Mouse (Mus musculus) cerebellum, adult 9-11 months (tissue): Measurements from ENCODE around the gene Epha1.
A peak's percentile ranks its signal among the peaks of the same experiment; 100 is the strongest.

Source experiments
- DNase-seq: peaks from one replicate; pipeline ENCODE4 v3.0.0; 2022

Gene Epha1

DNA sequence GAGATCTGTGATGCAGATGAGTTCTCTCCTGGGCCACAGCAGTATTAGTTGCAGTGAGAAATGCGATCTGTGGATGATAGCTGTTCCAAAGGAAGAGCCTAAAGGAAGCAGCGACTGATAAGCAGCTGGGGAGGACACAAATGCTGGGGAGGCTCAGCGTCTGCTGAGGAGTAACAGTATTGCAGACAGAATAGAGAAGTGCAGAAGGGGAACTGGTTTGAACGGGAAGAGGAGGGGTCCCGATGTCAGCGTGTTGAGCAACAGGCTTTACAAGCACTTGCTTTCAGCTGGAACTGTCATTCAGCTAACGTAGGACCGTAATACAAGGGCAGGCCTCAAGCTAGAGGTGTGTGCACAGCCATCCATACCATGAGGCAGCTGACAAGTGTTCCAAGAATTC is 19.9 kb downstream of the Epha1 start:
- DNase-seq: no peak

DNA sequence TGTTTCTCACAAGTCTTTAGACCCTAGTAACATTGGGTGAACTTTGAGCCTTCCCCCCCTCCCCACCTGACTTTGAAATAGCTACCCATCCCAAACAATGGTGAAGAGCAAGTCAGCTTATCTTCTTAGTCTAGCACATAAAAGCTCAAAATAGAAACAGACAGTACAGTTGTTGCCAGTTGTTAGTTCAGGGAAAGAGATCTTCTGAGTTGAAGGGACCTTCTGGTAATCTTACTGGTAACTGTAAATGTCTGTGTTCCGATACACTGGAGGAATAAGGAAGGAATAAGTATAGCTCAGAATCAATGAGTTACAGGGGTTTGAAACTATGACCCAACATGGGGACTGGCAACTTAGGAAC is 20.6 kb downstream of the Epha1 start:
- no peak for DNase-seq

- DNase-seq: no peak
Observed at GRCm38 (mm10) chr6:42351776-42352485, 21.1 kb downstream of the Epha1 start.

GRCm38 (mm10) chr6:42350968-42351775 is 21.9 kb downstream of the Epha1 start:
- DNase-seq: peak; percentile 68

DNA sequence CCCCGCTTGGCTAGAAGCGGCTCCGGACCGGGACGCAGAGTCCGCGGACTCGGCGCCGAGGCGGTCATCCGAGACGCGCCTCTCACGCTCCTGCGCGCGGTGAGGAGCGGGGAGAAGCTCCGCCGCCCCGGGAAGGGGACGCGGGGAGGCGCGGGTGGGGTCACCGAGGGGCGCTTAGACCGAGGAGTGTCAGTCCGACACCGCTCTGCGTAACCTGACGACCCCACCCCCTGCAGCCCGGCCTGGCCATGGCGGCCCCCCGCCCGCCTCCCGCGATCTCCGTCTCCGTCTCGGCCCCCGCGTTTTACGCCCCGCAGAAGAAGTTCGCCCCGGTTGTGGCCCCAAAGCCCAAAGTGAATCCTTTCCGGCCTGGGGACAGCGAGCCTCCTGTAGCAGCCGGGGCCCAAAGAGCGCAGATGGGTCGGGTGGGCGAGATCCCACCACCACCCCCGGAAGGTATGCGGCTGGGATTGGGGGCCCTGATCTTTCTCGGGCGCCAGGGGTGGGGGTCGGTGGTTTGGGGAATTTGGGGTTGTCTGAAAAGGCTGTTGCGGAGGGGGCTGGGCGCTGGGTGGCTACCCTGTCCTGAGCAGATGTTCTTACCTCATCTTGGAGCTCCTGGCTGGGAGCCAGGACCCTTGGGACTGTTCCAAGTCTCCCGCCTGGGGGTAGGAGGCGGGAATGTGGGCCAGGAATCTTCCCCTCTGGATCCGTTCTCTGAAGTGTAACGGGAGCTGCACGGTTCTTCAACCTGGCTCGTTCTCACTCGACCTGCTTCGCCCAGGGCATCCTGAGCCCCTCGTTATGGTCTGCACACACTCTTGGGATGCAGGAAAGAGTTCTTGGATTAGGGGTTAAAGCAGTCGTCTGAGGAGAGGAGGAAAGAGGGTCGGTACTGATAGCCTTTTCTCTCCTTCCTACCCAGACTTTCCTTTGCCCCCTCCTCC is 22.8 kb downstream of the Epha1 start:
- DNase-seq: peak; percentile 87

- peak; percentile 96 for DNase-seq
Observed at GRCm38 (mm10) chr6:42349426-42350020, 23.5 kb downstream of the Epha1 start, which contains the start of gene Zyx. Gene Zyx (plus strand): TSS chr6:42349630.

DNA sequence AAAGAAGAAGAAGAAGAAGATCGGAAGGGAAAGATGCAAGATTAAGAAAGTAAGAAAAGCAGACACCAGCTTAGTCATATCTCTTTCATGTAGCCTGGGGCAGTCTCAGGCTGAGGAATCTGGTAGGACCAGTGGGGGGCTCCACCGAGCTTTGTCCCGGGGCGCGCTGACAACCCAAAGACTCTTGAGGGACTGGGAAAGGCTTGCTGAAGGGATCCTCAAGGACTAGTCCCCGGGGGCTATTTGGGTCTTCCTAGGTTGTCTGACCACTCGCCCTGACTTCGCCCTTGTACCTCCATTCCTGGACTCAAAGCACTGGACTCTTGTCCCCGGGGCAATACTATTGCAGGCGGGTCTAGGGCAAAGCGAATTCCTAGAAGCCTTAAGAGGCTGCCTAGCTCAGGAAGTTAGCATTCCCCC is 24.1 kb downstream of the Epha1 start:
- DNase-seq: peak; percentile 84

GRCm38 (mm10) chr6:42348281-42349005 is 24.6 kb downstream of the Epha1 start:
- peak; percentile 80 for DNase-seq

DNA sequence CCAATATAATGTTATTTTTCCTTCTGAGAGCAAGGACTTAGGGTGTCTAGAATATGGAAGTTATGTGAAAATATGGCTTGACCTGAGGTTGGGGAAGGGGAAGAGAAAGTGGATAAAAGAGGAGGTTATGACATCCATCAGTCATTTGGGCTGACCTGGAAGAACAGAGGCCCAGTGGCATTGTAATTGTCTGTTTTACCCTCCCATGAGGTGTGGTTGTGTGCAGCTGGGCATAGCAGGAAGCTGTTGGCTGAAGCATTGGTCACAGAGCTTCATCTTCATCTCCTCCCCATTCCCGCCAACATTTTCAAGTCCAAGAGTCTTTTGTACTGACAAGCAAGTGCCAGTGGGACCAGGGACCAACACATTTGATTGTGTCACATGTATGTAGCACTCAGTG is 28.8 kb downstream of the Epha1 start:
- peak; percentile 51 for DNase-seq

- peak; percentile 98 for DNase-seq
Observed at GRCm38 (mm10) chr6:42343361-42344120, 29.5 kb downstream of the Epha1 start.

DNA sequence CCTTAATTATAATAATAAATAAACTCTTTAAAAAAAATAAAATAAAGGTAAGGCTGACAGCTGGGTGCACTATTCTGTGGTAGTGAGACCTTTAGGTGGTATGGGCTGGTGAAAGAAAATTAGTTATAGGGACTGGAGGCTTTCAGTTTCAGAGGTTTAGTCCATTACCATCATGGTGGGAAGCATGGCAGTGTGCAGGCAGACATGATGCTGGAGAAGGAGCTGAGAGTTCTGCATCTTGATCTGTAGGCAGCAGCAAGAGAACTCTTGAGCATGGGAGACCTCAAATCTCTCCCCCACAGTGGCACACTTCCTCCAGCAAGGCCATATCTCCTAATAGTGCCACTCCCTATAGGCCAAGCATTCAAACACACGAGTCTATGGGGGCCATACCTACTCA is 30.9 kb downstream of the Epha1 start:
- no peak for DNase-seq

- no peak for DNase-seq
Observed at GRCm38 (mm10) chr6:42339981-42340380, 33.1 kb downstream of the Epha1 start.

GRCm38 (mm10) chr6:42339189-42339588 is 33.9 kb downstream of the Epha1 start:
- DNase-seq: no peak

- no peak for DNase-seq
Observed at GRCm38 (mm10) chr6:42330946-42331345, 42.1 kb downstream of the Epha1 start.

DNA sequence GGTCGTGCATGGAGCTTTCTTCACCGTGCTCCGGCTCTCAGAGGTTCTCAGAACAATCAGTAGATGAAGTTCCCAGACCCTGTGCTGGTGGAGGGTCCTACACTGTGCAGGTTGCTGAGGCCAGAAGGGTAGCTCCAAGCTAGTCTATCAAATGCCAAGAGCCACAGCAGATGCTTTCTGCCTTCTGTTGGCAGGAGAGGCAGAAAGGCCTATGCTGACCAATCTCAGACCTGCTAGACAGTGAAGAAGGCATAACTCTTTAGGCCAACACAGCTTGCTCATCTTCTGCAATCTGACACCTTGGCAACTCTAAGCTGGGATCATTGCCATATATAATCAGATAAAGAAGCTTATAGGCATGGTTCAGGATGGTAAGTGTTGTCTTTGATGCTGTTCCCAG is 42.9 kb downstream of the Epha1 start:
- DNase-seq: peak; percentile 84

GRCm38 (mm10) chr6:42328757-42329156 is 44.3 kb downstream of the Epha1 start:
- no peak for DNase-seq

DNA sequence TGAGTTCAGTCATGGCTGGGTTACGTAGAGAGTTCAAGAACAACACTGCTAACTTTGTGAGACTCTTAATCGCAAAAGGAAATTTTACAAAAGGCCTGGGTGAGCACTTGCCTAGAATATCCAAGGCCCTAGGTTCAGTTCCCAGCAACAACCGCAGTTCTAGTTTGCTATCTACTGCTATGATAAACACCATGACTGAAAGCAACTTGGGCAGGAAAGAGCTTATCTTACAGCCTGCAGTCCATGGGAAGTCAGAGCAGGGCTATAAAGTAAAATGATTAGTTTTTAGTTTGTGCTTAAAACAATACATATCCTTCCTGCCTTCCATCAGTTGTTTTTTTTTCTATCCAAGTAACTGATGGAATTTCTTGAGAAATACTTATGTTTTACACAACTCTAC is 46.6 kb downstream of the Epha1 start:
- DNase-seq: no peak

DNA sequence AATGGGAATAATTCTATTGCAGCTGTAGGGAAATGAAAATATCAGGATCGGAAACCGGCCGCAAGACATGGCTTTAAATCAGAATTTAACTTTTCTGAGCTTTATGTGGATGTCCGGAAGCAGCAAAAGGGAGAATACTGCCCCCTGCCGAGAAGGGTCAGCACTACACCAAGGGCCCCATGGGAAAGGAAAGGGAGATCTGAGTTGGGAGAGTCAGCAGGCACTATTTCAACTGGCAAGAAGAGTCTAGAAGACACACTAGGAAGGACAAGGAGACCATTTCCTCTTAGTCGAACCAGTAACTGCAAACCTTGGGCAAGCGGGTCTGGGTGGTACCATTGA is 47.8 kb downstream of the Epha1 start:
- DNase-seq: peak; percentile 87

- peak; percentile 90 for DNase-seq
Observed at GRCm38 (mm10) chr6:42324482-42325267, 48.4 kb downstream of the Epha1 start, which contains the start of gene Fam131b. Gene Fam131b (minus strand): TSS chr6:42324643.

DNA sequence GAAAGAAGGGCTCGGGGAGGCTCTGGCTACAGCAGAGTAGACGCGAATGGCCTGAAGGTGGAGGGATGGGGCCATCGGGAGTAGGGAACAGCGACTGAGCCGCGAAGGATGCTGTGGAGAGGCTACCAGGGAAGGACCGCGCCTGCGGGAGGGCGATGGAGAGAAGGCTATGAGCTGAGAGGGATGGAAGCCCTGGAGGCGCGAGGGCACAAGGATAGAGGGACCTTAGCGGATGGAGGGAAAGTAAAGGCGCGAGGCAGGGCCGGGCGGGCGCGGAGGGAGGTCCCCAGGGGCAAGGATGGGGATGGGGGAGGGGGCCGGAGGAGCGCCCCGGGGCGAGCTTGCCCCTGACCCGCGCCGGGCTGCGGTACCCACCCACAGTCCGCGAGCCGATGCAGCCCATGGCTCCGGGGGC is 49.0 kb downstream of the Epha1 start:
- DNase-seq: no peak
